Mouse (Mus musculus) ES-Bruce4 (cell line): Measurements from ENCODE around the gene Trnt1. TPM values are rescaled to one million over a fixed set of nuclear protein-coding genes. Genes with fewer than 3 reads are reported as not detected.

Experiments used
- H3K27ac ChIP-seq: 2 replicates; pipeline ENCODE4 v1.5.1; 2012; ENCODE audit warnings: low read length, inconsistent platforms; ENCODE audit not compliant: insufficient read depth
- H3K27me3 ChIP-seq: 2 replicates; pipeline ENCODE4 v1.6.1; 2012; ENCODE audit warnings: mild to moderate bottlenecking, low read length, inconsistent platforms; ENCODE audit not compliant: control insufficient read depth, poor library complexity, insufficient read depth, severe bottlenecking
- H3K36me3 ChIP-seq: 2 replicates; pipeline ENCODE4 v1.6.1; 2012; ENCODE audit warnings: inconsistent platforms, mild to moderate bottlenecking, low read length, moderate library complexity; ENCODE audit not compliant: control insufficient read depth, poor library complexity, insufficient read depth, severe bottlenecking
- H3K4me1 ChIP-seq: one replicate; pipeline ENCODE4 v1.8.1; 2011; ENCODE audit warnings: low read length; ENCODE audit not compliant: control insufficient read depth, insufficient read depth
- H3K4me3 ChIP-seq: 2 replicates; pipeline ENCODE4 v1.5.1; 2011; ENCODE audit warnings: low read depth, mild to moderate bottlenecking, low read length
- H3K9ac ChIP-seq: 2 replicates; pipeline ENCODE4 v1.6.1; 2012; ENCODE audit warnings: low read depth, mild to moderate bottlenecking, inconsistent platforms; ENCODE audit not compliant: poor library complexity, severe bottlenecking
- H3K9me3 ChIP-seq: replicated peaks from 2 replicates; pipeline ENCODE4 v1.6.1; 2012; ENCODE audit warnings: mild to moderate bottlenecking, low read length, inconsistent platforms; ENCODE audit not compliant: control insufficient read depth, poor library complexity, insufficient read depth, severe bottlenecking
- CTCF ChIP-seq: IDR thresholded peaks from one replicate; pipeline ENCODE4 v1.8.1; 2011; ENCODE audit warnings: low read depth, low read length
- EP300 ChIP-seq: IDR thresholded peaks from 2 replicates; pipeline ENCODE4 v1.6.1; 2011; ENCODE audit warnings: low read depth, low read length; ENCODE audit not compliant: insufficient read depth
- POLR2A ChIP-seq: IDR thresholded peaks from one replicate; pipeline ENCODE4 v1.8.1; 2011; ENCODE audit warnings: low read length; ENCODE audit not compliant: insufficient read depth
- polyA plus RNA-seq: library from polyadenylated mRNA; stranded (reverse); fragments of >200 nt; gene quantifications from 2 replicates; pipeline ENCODE4 v1.2.4, GENCODE M21; 2011; ENCODE audit warnings: low read depth; ENCODE audit not compliant: missing spikeins, insufficient read depth, insufficient read length

Trnt1 gene
- polyA plus RNA-seq, 1 experiment, result 53.9 TPM

DNA sequence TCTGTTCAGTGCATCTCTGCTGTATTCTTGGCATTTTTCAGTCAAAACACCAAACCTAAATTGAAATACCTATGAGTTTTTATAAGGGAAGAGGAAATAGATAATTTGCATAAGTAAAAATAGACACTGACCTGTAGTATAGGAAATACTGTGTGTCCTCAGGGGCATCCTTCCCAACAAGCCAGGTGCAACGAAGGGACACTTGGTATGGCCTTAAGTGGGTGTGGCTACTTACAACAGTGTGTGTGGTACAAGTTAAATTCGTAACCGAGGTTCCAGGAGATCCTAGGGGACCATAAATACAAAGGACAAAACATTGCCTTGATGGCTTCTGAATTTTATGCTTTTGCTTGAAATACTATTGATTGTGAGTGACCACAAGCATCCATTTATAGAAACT is 30.7 kb upstream of the Trnt1 start:
- no peaks in the 10 kb centered on the region for H3K4me1 ChIP-seq
- no peak for TF ChIP-seq EP300
- TF ChIP-seq POLR2A, result no peak
- no peak for TF ChIP-seq CTCF
- no peak overlapping the region for H3K9ac ChIP-seq

DNA sequence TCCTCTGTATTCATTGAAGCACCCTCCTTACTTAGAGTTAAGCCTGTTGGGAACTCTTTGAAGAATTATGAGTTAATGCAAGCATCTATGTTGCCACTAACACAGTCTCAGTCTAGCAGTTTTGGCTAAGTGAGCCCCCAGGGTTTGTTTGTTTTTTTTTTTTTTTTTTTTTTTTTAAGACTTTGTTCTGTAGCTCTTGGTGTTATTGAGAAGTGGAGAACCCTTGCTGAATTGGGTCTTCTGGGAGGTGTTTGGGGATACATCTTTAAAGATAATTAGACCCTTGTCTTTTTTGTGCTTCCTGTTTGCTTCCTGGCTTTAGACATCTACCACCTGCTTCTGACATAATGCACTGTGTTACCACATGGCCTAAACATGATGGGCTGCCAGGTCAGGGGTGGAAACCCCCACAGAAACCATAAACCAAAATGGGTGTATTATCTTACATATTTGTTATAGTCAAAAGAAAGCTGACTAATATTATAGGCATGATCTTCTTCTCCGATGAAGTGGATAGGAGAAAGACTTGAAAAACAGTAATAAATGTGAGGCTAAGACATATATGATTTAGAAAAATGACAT is 28.6 kb upstream of the Trnt1 start:
- Histone ChIP-seq H3K4me3 (no peak overlapping the region), H3K36me3 (no peaks in the 10 kb centered on the region), H3K9ac (no peak overlapping the region), H3K27ac (no peak overlapping the region), H3K4me1 (no peaks in the 10 kb centered on the region), H3K9me3 (no peaks in the 10 kb centered on the region), H3K27me3 (no peaks in the 10 kb centered on the region)
- no peak for TF ChIP-seq CTCF
- no peak for TF ChIP-seq POLR2A

More for the DNA sequence above, 30.7 kb upstream of the Trnt1 start:
- no peak overlapping the region for H3K4me3 ChIP-seq
- no peaks in the 10 kb centered on the region for H3K9me3 ChIP-seq
- H3K27ac ChIP-seq, result no peak overlapping the region
- no peaks in the 10 kb centered on the region for H3K27me3 ChIP-seq
- H3K36me3 ChIP-seq, result no peaks in the 10 kb centered on the region

DNA sequence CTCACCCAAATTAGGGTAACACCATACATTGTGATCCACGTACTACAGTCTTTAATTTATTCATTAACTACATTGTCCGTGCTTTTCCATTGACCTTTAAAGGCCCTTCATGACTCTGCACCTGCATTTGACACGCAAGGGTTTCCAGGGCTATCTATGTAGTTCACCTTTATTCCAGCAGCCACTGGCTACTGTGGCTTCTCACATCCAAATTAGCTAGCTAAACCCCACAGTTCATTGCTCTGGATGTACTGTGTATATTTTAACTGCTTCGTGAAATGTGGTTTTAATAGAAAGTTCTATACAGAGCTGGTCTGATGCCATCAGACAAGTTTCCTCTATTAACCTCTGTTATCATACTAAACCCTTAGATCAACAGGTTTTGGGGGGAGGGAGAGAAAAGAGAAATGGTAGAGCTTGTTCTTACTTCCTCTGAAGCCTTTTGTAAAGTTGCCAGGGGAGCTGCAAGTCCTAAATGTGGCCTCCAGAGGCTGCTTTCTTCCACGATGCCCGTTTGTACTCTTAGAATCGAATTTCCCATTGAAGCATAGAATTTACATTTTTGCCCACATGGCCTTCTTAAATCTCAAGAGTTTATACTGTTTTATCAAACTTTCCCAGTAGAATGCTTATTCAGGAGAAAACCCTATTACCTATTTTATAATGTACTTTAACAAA is 25.2 kb upstream of the Trnt1 start:
- Histone ChIP-seq H3K27ac (no peak overlapping the region), H3K4me3 (no peak overlapping the region), H3K27me3 (no peaks in the 10 kb centered on the region), H3K36me3 (no peaks in the 10 kb centered on the region), H3K4me1 (no peaks in the 10 kb centered on the region), H3K9ac (no peak overlapping the region), H3K9me3 (no peaks in the 10 kb centered on the region)
- no peak for TF ChIP-seq CTCF
- TF ChIP-seq POLR2A, result no peak
- TF ChIP-seq EP300, result no peak

DNA sequence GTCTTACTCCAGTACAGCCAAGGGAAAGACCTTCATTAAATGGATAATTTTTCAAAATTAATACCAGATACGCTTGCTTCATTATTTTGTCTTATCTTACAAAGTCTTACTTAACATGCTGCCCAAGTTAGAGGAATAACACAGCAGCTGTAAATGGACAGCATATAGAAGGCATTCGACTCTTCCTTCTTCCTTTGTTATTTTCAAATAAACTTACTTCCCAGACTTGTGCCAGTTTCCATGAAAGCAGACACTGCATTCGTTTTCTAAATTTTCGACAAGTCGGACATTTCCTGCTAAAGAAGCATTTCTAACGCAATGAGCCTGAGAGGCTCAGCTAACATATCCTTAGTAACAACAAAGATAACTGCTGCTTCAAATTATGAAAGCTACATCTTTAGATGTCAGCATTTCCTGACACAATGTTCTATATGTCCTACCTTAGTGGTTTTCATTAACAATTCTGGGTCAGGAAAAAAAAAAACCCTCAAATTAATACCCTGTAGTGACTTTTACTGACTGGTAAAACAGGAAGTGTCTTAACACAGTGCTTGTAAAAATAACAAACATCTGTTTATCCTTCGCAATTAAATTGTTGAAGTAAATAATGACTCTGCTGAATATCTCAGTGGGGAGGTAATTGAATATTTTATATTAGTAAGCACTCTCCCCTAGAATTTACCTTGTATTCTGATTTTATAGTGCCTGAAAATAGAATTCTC is 23.1 kb upstream of the Trnt1 start:
- H3K9me3 ChIP-seq, result no peaks in the 10 kb centered on the region
- H3K4me1 ChIP-seq, result no peaks in the 10 kb centered on the region
- H3K27ac ChIP-seq, result no peak overlapping the region
- TF ChIP-seq EP300 (no peak), POLR2A (no peak), CTCF (no peak)
- H3K9ac ChIP-seq, result no peak overlapping the region
- no peak overlapping the region for H3K4me3 ChIP-seq
- no peaks in the 10 kb centered on the region; the same call in 1 of the 2 replicates for H3K27me3 ChIP-seq
- H3K36me3 ChIP-seq, result no peaks in the 10 kb centered on the region

DNA sequence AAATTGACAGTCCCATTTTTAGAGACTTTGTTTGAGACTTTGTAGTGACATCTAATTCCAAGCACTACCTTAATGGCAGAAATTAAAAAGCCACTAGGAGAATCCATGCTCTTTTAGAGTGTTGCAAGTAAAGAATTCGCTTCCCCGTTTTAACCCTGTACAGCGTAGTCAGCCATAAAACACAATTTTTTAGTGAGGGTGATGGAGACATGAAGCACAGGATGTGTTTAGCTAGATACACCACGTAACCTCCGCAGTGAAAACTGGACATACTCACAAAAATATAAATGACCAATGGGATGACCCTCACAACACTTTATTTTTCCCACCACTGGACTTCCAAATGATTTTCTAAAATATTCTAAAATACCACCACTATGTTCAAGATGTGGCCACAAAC is 21.7 kb upstream of the Trnt1 start:
- no peaks in the 10 kb centered on the region for H3K4me1 ChIP-seq
- TF ChIP-seq POLR2A (no peak), CTCF (no peak), EP300 (no peak)
- no peaks in the 10 kb centered on the region; the same call in 1 of the 2 replicates for H3K27me3 ChIP-seq
- H3K9ac ChIP-seq, result no peak overlapping the region
- no peaks in the 10 kb centered on the region for H3K36me3 ChIP-seq
- H3K9me3 ChIP-seq, result no peaks in the 10 kb centered on the region
- H3K27ac ChIP-seq, result no peak overlapping the region
- H3K4me3 ChIP-seq, result no peak overlapping the region

DNA sequence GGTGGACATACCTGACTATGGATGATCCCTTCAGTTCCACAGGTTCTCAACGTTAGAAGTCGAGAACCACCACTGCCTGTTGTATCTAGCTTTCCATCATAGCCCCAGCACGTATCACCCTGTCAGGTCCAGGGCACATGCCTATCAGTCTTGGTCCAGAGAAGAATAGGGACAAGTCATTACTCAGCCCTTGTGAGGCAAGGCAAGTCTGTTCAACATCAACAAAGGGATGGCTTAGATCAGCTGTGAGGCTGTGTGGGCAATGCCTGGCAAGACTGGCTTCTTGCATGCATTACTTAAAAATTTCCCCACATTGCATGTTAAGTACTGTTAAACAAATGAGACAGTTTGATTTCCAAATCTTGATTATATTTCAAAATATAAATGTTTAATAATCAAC is 21.1 kb upstream of the Trnt1 start:
- Histone ChIP-seq H3K27ac (no peak overlapping the region), H3K4me1 (no peaks in the 10 kb centered on the region), H3K4me3 (no peak overlapping the region), H3K9ac (no peak overlapping the region), H3K9me3 (no peaks in the 10 kb centered on the region), H3K36me3 (no peaks in the 10 kb centered on the region), H3K27me3 (no peaks in the 10 kb centered on the region; the same call in 1 of the 2 replicates)
- TF ChIP-seq POLR2A (no peak), CTCF (no peak), EP300 (no peak)
